ENCODE assay signal across 20 mouse cellular contexts in genomic region chr6:137687667-137688066, GRCm38 (mm10). TPM values are rescaled to one million over a fixed set of nuclear protein-coding genes. Genes with fewer than 3 reads are reported as not detected.
DNase-seq lines count a peak whose midpoint lies in the region; ATAC-seq and TF ChIP-seq lines count a peak whose summit lies in the region.
"Had no signal": no experiment of that assay in that cellular context is flagged by ENCODE, and none has a peak within 500 bp of the region (broad histone marks: within the 10 kb centered on the region; RNA-seq: fewer than 3 reads in every experiment).

No protein-coding gene starts in this region.

- DNase-seq in heart, adult 2 months = no peak
- no peak for DNase-seq in adrenal gland, postnatal 14 days
- DNase-seq in stomach, postnatal 0 days (ENCODE audit: low spot score) = no peak
- DNase-seq: adrenal gland, adult 8-10 months; adrenal gland, postnatal 25 days; cerebellum, adult 11 months; cerebellum, adult 18-20 months; cerebellum, adult 8-10 months; cerebellum, adult 9-11 months; cerebellum, postnatal 14 days; cerebellum, postnatal 36 days; embryo, embryonic 11 days; forebrain, postnatal 0 days had no signal

- H3K79me2 ChIP-seq in heart, adult 2 months (replicated peaks; ENCODE audit: control insufficient read depth, insufficient read depth, low read length) = no peaks in the 10 kb centered on the region

- no peak for TF ChIP-seq CTCF in heart, adult 2 months (IDR thresholded peaks at IDR 0.05)
- TF ChIP-seq CTCF in embryonic fibroblast, embryonic 13.5 days (IDR thresholded peaks at IDR 0.05; ENCODE audit: borderline replicate concordance, insufficient read depth, low read length) = no peak
- TF ChIP-seq CTCF in stomach, postnatal 0 days (IDR thresholded peaks at IDR 0.05; ENCODE audit: low read depth) = no peak

- intact Hi-C loops in heart, adult 2 months (cut with DNase I) = no loop called here

- H3K4me3 ChIP-seq in heart, adult 2 months = no peak overlapping the region
- H3K4me3 ChIP-seq in heart, embryonic 11.5 days (ENCODE audit: low read depth, low read length) = no peak overlapping the region
- H3K4me3 ChIP-seq in embryonic fibroblast, embryonic 13.5 days (ENCODE audit: insufficient read depth, low read length) = no peak overlapping the region
- H3K4me3 ChIP-seq in stomach, postnatal 0 days (ENCODE audit: low read depth, low read length) = no peak overlapping the region
- H3K4me3 ChIP-seq: embryonic facial prominence, embryonic 13.5 days; embryonic facial prominence, embryonic 15.5 days; forebrain, embryonic 13.5 days; forebrain, embryonic 15.5 days had no signal

- H3K27me3 ChIP-seq in heart, adult 2 months (ENCODE audit: control insufficient read depth, insufficient read depth, low read length) = no peaks in the 10 kb centered on the region
- H3K27me3 ChIP-seq in heart, embryonic 11.5 days (ENCODE audit: control insufficient read depth, insufficient read depth, low read length) = no peaks in the 10 kb centered on the region
- H3K27me3 ChIP-seq in stomach, postnatal 0 days (ENCODE audit: control insufficient read depth, insufficient read depth, low read length) = no peaks in the 10 kb centered on the region
- H3K27me3 ChIP-seq: embryonic facial prominence, embryonic 13.5 days; embryonic facial prominence, embryonic 15.5 days; forebrain, embryonic 13.5 days; forebrain, embryonic 15.5 days had no signal

- no peak for ATAC-seq in heart, embryonic 11.5 days (replicated peaks; ENCODE audit: insufficient number of reproducible peaks, low FRiP score, low TSS enrichment)
- no peak for ATAC-seq in stomach, postnatal 0 days (ENCODE audit: low FRiP score, low TSS enrichment)
- ATAC-seq: activated CD4-positive, CD25-positive, alpha-beta regulatory T cell, adult 4 months; forebrain, embryonic 13.5 days; forebrain, embryonic 15.5 days; forebrain, postnatal 0 days had no signal

- H3K36me3 ChIP-seq in heart, adult 2 months (ENCODE audit: control insufficient read depth, insufficient read depth, low read length) = no peaks in the 10 kb centered on the region; the same call in 1 of the 2 replicates
- H3K36me3 ChIP-seq in heart, embryonic 11.5 days (ENCODE audit: control insufficient read depth, insufficient read depth, low read length) = no peaks in the 10 kb centered on the region
- H3K36me3 ChIP-seq in stomach, postnatal 0 days (ENCODE audit: control insufficient read depth, insufficient read depth, low read length) = no peaks in the 10 kb centered on the region
- H3K36me3 ChIP-seq: embryonic facial prominence, embryonic 13.5 days; embryonic facial prominence, embryonic 15.5 days; forebrain, embryonic 15.5 days had no signal

- H3K27ac ChIP-seq in heart, adult 2 months = no peak overlapping the region
- no peak overlapping the region for H3K27ac ChIP-seq in heart, embryonic 11.5 days (ENCODE audit: low read depth, low read length)
- peak overlapping the region; percentile 25; the same call in 1 of the 2 replicates for H3K27ac ChIP-seq in embryonic fibroblast, embryonic 13.5 days (ENCODE audit: insufficient read depth, low read length)
- no peak overlapping the region for H3K27ac ChIP-seq in stomach, postnatal 0 days (replicated peaks)
- H3K27ac ChIP-seq: embryonic facial prominence, embryonic 15.5 days; forebrain, embryonic 13.5 days; forebrain, embryonic 15.5 days had no signal

- TF ChIP-seq EP300 in heart, adult 2 months (IDR thresholded peaks at IDR 0.05; ENCODE audit: insufficient read depth, low read depth, low read length) = 0 out of 2 replicates have a peak, but pooled peaks have one; percentile 18
- TF ChIP-seq EP300 in stomach, postnatal 0 days (optimal IDR thresholded peaks at IDR 0.05) = no peak

- no peaks in the 10 kb centered on the region for H3K9me3 ChIP-seq in heart, embryonic 11.5 days (replicated peaks; ENCODE audit: control insufficient read depth, low read length)
- no peaks in the 10 kb centered on the region for H3K9me3 ChIP-seq in stomach, postnatal 0 days (ENCODE audit: control insufficient read depth, low read length)
- H3K9me3 ChIP-seq: embryonic facial prominence, embryonic 13.5 days; embryonic facial prominence, embryonic 15.5 days; forebrain, embryonic 13.5 days; forebrain, embryonic 15.5 days had no signal

- H3K4me2 ChIP-seq in heart, embryonic 11.5 days = no peak overlapping the region
- H3K4me2 ChIP-seq in stomach, postnatal 0 days (replicated peaks; ENCODE audit: low read depth) = no peak overlapping the region
- H3K4me2 ChIP-seq: embryonic facial prominence, embryonic 13.5 days; embryonic facial prominence, embryonic 15.5 days; forebrain, embryonic 13.5 days; forebrain, embryonic 15.5 days had no signal

- no peak for TF ChIP-seq POLR2A in heart, adult 2 months (IDR thresholded peaks at IDR 0.05; ENCODE audit: insufficient read depth, low read depth, low read length)
- no peak for TF ChIP-seq POLR2A in embryonic fibroblast, embryonic 13.5 days (IDR thresholded peaks at IDR 0.05; ENCODE audit: low read depth, low read length)

- WGBS in heart, adult 2 months = 54% methylated on average over 5 of the region's 5 CpGs
- WGBS in heart, embryonic 11.5 days (ENCODE audit: insufficient replicate concordance) = 85% methylated on average over 5 of the region's 5 CpGs
- WGBS in stomach, postnatal 0 days = 88% methylated on average over 5 of the region's 5 CpGs

- H3K4me1 ChIP-seq in heart, adult 2 months (ENCODE audit: control insufficient read depth, insufficient read depth, low read length) = peaks cover 9% of the 10 kb centered on the region
- H3K4me1 ChIP-seq in heart, embryonic 11.5 days (ENCODE audit: control insufficient read depth, insufficient read depth, low read length) = no peaks in the 10 kb centered on the region
- H3K4me1 ChIP-seq in embryonic fibroblast, embryonic 13.5 days (ENCODE audit: control insufficient read depth, insufficient read depth, low read length) = peaks cover 19% of the 10 kb centered on the region
- H3K4me1 ChIP-seq in stomach, postnatal 0 days (replicated peaks; ENCODE audit: control insufficient read depth, insufficient read depth) = no peaks in the 10 kb centered on the region
- H3K4me1 ChIP-seq: forebrain, embryonic 13.5 days; forebrain, embryonic 15.5 days had no signal

- H3K9ac ChIP-seq in heart, adult 2 months (ENCODE audit: low read depth, low read length) = no peak overlapping the region
- no peak overlapping the region for H3K9ac ChIP-seq in heart, embryonic 11.5 days (ENCODE audit: low read depth, low read length)
- no peak overlapping the region for H3K9ac ChIP-seq in stomach, postnatal 0 days (ENCODE audit: low read length)
- H3K9ac ChIP-seq: embryonic facial prominence, embryonic 13.5 days; embryonic facial prominence, embryonic 15.5 days; forebrain, embryonic 13.5 days; forebrain, embryonic 15.5 days; forebrain, postnatal 0 days had no signal

RNA-seq across cellular contexts. Expression of gene Eps8, which starts 33.0 kb away (rescaled TPM):
- 10 to 100 TPM; 11.6 to 12.2 TPM for total RNA-seq in heart, adult 2 months (2021)
- 6.7 and 8.8 TPM in 2 replicates for polyA plus RNA-seq in heart, adult 2 months (2012; rRNA removed)
- polyA plus RNA-seq in heart, embryonic 11.5 days (2014; fragmentation: Nextera tagmentation; extraction: Ambion mirVana) = 18.7 TPM in 2 replicates
- 48.4 and 53.6 TPM in 2 replicates for polyA plus RNA-seq in embryonic fibroblast, embryonic 13.5 days (2011; ENCODE audit: insufficient read length, low read depth, missing spikeins)
- total RNA-seq in adrenal gland, postnatal 14 days (2021) = 23.4 and 24.5 TPM in 2 replicates
- polyA plus RNA-seq in stomach, postnatal 0 days (2015; fragmentation: Nextera tagmentation; extraction: Ambion mirVana) = 17.6 and 23.1 TPM in 2 replicates

RNA-seq across cellular contexts. Expression of gene Strap, which starts 47.2 kb away (rescaled TPM):
- total RNA-seq in heart, adult 2 months (2021) = 10 to 100 TPM; 81.6 to 86.5 TPM
- polyA plus RNA-seq in heart, adult 2 months (2012; rRNA removed) = 26.3 and 46.6 TPM in 2 replicates
- 148 and 160 TPM in 2 replicates for polyA plus RNA-seq in heart, embryonic 11.5 days (2014; fragmentation: Nextera tagmentation; extraction: Ambion mirVana)
- polyA plus RNA-seq in embryonic fibroblast, embryonic 13.5 days (2011; ENCODE audit: insufficient read length, low read depth, missing spikeins) = 117 and 124 TPM in 2 replicates
- total RNA-seq in adrenal gland, postnatal 14 days (2021) = 111 and 113 TPM in 2 replicates
- 74.9 and 77.7 TPM in 2 replicates for polyA plus RNA-seq in stomach, postnatal 0 days (2015; fragmentation: Nextera tagmentation; extraction: Ambion mirVana)
